Mouse (Mus musculus) spleen, adult 12 weeks (tissue): Measurements from ENCODE around the gene Lhfpl2.

ENCODE experiments used
- DNase-seq: peaks from one replicate; pipeline ENCODE4 v3.0.0; 2022; ENCODE audit warnings: low spot score

Lhfpl2 gene

DNA sequence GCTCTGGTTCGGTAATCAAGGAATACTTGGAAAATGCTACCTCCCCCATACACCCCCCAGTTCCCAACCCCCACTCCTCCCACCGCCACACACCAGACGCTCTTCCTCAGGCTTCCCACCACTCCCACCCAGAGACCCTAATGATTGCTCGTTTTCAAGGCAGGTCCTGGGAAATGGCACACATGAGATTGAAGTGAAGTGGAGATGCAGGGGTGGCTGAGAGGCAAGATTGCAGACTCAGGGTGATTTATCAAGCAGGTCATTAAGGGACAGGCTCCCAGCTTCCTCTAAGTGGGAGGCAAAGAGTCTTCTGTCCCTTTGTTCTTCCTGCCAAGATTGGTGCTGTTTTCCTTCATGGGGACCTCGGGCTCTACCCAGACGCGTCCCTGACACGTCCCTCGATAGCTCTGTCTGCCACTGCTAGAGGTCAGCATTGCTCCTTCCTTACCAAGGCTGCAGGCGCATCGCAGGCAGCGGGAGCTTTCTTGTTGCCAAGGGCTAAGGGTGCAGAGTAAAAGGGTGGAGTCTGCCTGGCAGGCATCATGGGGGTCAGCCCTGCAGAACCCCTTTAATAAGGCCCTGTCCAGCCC lies 85.6 kb downstream of the Lhfpl2 start:
- no peak for DNase-seq

DNA sequence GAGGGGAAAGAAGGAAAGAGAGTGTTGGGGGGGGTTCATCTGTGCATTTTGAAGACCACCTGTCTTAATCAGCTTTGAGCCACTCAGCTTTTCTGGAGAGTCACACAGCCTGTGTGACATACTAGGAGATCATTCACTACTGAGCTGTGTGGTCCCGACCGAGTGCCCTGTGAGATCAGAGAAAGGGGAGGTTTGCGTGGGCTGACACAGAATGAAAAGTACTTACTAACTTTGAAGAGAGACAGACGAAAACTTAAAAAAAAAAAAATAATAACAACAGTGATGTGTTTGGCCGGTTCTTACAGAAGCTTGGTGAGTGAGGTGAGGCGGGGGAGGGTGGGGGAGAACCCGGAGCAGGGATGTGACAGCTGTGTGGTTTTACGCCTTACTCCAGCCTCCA lies 86.9 kb downstream of the Lhfpl2 start:
- no peak for DNase-seq

DNA sequence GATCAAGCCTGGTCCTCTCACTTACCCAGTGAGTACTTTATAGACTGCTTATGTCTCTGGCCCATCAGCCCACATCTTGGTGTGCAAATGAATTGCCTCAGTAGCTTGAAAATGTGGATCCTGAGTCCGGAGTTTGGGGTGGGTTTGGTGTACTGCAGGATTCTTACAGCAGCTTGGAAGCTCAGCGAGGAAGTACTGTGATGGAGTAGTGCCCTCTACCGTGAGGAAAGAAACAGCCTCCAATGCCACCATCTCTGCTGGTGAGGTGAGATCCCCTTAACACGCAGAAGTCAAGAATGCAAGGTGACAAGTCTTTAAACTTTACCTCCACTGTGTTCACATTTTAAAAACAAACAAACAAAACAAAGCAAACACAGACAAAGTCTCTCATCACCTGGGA lies 89.7 kb downstream of the Lhfpl2 start:
- no peak for DNase-seq

DNA sequence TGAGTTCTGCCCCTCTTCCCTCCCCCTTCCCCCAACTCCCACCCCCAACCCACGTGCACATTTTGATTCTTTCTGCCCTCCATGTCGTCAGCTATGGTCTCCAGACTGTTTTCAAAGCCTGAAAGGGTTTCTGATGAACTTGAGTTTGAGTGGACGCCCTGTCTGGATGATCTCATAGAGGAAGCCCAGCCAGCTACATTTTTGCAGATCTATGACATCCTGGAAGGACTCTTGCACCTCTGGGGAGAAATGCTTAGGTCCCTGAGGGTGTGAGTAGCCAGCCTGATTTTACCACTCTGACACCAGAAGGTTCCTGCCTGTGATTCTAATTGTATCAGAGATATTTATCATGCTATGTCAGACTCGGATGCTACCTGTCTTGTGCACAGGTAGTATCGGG lies 91.4 kb downstream of the Lhfpl2 start:
- DNase-seq, result no peak

DNA sequence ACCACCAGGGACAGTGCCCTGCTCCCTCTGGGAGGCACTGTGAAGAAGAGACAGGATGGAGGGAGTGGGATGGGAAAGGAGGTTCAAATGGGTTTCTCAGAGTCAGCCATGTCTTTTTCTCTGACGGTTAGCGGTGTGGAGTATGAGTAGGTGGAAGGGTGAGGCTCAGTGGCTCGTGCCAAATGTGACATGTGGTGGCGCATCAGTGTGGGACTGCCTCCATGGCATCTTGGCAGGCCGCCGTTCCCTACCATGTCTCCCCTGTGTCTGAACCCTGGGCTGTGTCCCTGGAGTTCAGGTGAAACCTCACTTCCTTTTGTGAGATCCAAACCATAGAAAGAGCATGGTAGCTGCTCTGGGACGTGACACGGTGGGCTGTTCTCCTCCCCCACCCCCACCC lies 92.2 kb downstream of the Lhfpl2 start:
- no peak for DNase-seq

DNA sequence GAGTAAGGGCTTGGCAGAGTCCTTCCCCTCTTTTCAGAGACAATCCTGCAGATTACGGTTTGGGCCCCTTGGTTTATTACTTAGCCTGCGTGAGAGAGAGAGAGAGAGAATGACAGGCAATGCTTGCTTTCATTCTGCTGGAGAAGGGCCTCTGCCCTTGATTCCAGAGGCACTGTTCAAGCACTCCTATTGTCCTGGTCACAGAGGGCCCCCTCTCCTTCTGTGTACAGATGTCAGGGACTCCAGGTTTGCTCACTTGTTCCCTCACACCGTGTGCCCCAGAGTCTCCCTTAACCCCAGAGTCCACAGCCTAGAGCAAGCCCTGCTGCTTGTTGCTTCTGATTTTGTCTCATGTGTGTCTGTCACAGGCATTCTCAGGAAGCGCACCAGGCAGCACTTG lies 93.7 kb downstream of the Lhfpl2 start:
- no peak for DNase-seq

DNA sequence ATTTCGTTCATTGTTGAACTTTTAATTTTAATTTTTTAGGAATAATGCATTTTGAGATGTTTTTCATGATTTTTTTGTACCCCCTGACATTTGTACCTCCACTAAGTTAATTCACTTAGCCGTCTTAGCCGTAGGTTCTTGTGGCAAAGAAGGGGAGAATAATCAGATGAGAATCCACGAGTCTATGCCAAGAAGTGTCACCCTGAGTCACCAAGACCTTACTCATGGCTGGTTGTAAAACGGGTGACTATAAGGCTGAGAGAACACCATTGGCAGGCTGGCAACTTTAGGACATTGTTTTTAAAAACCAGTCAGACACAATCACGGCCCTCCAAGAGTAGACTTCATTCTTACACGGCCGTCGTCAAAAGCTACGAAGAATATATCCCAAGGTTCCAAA lies 95.2 kb downstream of the Lhfpl2 start:
- no peak for DNase-seq

DNA sequence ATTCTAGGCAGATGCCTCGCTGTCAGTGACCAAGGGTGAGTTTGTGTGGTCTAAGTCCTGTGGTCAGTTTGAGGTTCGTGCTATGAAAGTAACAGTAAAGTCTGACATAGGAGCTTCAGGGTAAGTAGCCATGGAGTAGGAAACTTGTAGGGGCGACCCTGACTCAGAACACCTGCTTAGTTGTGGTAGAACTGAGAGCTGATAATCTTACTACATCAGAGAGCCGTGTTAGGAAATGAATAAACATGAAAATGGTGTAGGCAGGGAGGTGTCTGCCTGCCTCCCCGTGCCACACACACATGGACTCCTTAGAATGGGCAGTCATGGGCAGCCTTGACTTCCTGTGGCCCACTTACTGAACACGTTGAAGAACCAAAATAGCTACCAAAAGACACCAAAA lies 96.1 kb downstream of the Lhfpl2 start:
- no peak for DNase-seq

DNA sequence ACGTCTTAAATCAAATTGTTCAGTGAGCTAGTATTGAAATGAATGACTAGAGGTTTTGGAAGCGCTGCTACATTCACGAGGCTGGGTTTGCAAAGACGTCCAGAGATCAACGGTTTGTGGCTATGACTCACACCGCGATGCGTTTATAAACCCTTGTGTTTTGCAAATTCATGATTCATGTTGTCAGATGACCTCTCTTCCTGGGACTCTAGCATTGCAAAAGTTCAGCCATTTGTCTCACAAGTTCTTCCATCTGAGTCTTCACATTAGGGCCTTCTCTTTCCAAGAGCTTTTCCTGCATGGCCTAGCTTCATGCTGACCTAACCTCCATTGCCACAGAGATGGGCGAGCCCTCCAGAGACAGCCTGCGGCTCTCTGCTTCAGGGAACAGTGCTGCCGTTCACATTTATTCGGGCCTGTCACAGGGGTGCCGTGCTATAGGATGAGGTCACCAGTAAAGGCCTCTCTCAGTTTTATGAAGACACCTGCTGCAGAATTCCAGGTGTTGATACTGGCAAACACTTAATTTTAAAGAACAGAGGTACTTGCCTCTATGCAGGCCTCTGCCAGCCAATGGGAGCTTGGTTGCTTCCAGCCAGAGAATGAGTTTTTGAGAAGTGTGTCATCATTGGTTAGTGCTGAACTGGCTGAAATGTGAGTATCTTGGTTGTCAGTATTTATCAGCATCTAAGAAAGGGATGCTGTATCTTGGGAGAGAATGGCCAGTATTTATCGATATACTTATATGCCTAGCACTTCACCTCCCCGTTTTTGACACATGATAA lies 97.1 kb downstream of the Lhfpl2 start:
- DNase-seq, result no peak

DNA sequence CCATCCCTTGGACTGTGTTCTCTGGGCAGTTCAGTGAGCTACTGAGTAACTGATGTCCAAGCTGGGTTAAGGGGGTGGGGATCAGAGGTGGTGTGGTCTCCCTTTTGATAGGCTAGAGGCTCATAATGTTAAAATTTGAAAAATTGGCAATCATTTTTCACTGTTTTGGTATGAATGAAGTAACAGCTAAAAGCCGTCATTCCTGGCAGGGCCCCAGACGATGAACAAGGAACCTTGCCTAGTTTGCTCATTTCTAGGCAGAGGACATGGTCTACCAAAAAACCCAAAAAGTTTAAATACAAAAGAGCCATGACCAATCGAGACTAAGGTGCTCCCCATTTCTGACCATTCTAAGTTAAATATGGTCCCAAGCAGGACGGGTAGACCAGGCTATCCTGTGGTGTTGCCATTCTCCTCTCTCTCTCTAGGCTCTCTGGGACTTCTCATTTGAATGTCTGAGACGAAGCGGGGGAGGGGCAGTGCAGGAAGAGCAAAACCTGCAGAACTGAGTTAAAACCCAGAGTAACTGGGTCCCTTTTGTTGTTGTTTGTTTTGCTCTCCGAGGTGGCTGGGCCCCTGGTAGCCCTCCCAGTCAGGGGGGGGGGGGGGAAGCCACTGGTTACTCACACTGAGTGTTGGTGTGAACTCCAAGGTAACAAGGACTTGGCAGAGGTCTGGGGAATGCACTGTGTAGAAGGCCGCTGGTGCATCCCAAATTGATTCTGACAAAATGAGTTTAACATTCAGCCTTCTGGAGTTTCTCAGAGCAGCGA lies 98.2 kb downstream of the Lhfpl2 start:
- DNase-seq, result no peak

DNA sequence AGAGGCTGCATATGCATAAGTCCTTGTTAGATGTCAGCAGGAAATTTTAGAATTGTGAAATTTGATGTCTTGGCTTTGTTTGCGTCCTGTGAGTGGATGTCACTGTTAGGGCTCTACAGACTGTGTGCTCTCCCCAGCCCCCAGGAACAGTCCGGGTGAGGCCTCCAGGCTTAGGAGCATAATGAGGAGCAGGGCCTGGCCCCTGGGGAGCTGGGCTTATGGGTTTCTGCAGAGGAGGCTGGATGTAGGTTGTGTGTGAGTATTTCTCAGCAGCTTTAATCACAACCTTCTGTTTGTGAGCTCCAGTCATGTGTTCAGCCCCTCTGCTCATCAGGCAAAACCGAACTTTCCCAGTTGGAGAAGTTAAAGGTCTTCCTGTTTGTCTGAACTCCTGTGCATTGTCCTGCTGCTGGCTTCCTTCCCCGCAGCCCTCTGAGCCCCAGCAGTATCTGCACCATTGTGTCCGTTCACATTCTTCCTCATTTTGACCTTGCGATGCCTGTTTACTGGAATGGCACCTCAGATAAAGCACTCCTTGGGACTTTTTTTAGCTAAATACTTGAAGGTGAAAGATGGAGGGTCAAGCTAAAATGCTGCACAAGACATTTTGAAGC lies 101.4 kb downstream of the Lhfpl2 start:
- DNase-seq, result no peak

DNA sequence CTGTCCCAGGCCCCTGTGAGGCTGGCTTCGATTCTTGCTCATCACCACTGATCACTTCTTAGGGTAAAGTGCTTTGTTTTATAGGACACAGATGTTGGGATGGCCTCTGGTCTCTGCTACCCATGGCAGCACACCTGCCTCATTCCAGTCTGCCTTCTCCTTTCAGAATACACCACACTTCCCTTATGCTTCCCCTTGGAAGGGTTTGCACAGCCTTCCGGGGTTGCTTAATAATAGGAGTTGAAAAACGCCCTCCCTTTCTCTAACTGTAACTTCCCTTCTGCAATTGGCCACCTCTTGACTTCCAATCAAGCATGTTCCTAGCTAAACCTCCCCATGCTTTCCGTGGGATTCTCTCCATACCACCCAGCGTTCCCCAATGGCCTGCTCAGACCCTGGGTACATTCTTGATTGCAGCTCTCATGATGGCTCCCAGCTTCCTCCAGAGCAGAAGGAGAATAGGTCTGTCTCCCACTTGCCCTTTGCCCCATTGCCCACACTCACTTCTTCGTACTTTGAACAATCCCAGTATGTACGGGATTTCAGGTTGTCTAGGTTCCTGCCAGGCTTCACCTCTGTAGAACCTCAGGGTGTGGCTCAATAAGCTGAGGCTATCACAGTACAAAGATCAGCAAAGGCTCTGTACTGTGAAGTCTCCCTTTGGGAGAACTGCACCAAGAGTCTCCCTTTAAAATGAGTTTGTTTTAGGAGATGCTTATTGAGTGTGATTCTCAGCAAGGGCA lies 102.1 kb downstream of the Lhfpl2 start:
- no peak for DNase-seq

DNA sequence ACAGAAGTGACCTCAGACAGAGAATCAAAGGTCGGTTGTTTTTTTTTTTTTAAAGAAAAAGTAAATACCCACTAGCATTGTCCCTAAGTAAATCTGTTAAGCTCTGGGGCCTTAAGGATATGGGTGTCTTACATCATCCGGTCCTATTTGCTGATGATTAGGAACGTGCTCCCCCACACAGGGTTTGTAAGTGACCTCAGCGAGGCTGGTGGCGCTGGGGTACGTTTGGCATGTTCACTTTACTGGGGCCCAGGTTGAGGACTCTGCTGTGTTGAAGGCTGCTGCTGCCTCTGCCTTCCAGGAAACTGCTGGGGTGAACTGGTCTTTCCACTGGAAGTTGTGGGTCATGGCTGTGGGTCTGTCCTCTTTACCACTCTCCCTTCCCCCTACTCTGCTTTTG lies 106.9 kb downstream of the Lhfpl2 start:
- no peak for DNase-seq

DNA sequence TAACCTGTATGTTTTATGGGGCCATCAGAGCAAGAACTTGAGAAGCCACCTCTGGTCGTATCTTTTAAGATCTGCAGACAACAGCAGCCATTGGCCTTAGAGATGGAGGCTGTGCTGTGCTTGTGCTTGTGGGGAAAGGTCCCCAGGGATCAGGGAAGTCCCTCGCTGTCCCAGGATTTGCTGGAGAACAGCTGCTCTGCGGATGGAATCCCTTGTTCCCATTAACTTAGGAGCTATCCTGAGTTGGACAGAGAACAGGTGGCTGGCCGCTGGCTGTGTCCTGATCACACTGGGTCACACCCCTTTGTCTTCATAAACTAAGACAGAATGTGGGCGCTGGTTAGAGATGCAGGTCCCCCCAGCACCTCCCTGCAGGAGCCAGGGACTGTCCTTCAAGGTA lies 110.7 kb downstream of the Lhfpl2 start:
- no peak for DNase-seq

DNA sequence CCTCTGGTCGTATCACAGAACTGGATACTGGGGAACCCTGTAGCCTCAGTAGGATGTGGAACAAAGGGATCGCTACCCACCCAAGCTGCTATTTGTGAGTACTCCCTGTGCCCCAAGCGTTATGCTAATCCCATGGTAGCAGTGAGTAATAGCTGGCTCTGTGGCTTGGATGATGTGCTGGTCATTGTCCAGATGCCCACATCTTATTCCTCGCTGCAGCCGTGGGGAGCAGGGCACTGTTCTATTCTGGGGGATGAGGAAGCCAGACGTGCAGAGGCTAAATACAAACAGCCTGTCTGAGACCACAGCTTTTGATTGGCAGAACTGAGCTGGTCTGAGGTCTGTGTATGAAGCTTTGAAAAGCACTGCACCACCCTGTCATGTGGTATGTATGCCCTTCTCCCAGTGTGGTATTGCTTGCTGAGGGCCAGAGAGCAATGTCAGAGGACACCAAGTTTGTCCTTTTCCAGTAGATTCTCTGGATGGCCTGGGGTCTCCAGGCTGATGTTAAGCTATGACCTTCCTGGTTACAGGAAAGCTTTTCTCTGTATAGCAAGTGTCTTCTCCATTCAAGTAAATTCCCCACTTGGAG lies 111.8 kb downstream of the Lhfpl2 start:
- no peak for DNase-seq

DNA sequence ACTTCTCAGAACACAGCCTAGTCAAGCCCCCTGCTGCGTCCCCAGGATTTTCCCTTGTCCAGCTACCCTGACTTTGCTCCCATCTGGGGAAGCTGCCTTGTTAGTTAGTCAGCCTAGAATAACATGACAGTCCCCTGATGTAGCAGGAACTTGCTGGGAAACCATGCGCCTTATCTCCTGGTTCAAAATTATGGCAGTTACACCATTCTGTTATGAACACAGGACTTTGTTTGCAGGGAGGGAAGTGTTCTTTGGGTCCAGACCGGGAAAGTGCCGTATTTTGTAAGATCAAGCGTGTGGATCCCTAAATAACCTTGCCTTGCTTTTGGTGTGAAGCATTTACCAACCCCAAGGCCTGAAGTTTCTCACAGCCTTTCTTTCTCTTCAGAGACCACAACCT lies 114.0 kb downstream of the Lhfpl2 start:
- DNase-seq, result no peak

DNA sequence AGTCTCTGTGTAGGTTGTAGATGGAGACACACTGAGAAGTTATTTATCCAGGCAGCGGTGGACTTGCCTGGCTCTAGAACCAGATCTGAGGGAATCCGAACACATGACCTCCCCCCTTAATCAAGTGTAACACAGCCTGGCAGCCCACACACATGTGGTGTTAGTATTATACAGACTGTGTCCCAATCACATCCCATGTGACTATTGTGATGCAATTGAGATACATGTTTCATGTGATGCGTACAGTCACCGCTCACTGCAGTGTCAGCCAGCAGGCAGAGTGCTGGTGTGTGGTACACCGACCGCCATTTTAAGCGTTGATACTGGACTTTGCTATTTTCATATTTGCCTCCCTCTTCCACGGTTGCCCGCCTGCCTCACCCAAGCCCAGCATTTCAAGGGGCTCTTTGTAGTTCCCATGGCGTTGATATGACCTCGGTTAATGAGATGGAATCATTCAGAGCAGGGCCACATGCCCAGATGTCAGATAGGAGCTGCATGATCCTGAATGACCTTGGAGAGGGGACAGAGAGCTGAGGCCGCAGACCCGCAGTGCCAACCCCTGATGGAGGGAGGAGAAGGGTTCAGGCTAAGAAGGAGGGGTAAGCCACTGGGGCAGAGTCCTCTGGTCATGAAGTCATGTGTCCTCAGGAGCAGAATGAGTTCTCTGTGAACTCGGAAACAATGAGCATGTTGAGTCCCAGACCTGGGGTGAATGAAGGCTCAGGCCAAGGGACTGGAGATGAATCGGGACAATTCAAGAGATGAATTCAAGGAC lies 115.1 kb downstream of the Lhfpl2 start:
- DNase-seq, result no peak

DNA sequence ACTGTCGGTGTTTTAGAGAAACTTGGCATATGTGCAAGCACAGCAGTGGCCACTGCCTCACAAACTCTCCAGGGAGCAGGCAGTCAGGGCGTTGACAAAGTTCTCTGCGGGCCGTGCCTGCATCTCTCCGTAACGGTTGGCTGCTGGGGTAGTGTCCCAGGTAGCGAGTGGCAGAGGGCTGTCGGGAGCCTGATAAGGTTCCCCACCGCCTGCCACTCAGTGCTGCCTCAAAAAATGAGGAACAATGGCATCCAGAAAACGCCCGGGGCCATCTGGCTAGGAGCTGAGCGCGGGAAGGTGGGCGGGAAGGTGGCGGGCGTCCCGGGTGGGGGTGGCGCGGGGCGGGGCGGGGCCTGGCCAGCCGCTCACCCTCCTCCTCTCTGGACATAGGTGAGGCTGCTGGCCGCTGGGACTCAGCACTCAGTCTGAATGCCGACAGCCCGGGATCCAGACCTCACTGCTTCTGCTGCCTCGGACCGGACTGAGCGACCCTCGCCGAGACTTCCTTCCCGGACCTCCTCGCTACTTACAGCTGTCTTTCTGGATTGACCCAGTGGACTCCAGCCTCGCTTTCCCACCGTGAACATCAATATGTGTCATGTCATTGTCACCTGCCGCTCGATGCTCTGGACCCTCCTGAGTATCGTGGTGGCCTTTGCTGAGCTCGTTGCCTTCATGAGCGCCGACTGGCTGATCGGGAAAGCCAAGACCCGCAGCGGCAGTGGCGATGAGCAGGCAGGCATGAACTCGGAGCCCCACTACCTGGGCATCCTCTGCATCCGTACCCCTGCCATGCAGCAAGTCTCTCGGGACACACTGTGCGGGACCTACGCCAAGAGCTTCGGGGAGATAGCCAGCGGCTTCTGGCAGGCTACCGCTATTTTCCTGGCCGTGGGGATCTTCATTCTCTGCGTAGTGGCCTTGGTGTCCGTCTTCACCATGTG lies 116.3 kb downstream of the Lhfpl2 start:
- DNase-seq, result peak; percentile 18

DNA sequence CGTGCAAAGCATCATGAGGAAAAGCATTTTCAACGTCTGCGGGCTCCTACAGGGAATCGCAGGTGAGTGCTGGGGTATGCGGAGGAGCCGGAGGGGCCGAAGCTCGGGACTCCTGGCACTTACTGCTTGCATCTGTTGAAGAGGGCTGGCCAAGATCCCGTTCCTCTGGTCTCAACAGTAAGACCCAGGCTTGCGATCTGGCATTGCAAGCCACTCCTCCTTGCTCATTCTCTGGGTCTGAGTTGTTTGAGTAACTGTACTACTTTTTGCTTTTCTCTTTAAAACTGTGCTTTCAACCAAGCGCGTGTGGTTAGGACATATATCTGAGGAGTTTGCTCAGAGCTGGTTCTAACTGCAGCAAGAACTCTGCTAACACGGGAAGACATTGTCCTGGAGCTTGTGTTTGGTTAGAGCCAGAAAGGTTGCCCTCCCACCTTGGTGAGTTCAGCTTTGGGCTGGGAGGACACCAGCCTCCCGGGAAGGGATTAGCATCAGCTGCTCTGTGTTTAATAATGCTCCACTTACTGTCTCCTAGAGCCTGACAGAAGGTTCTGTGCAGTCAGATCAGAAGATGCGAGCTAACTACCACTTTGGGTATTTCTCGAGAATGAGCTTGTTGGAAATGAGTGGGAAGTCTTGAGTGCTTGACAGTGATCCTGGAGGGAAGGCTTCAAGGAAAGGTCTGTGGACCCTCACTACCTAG lies 117.1 kb downstream of the Lhfpl2 start:
- DNase-seq, result no peak
